Mouse (Mus musculus) erythroid progenitor cell, adult 5-6 weeks (primary cell): ENCODE data around the gene Gprin1. TPM values are rescaled to one million over a fixed set of nuclear protein-coding genes. Genes with fewer than 3 reads are reported as not detected.
"Not testable (repeated sequence)": the region's sequence is repeated elsewhere in the genome, so short reads cannot be mapped to it uniquely, and the experiment has no call there.

Experiments
- ATAC-seq: replicated peaks from 2 replicates; pipeline ENCODE4 v1.8.0; 2016; ENCODE audit warnings: moderate number of reproducible peaks, mild to moderate bottlenecking, moderate TSS enrichment, inconsistent platforms; ENCODE audit not compliant: poor library complexity, low FRiP score, severe bottlenecking
- total RNA-seq, 2 experiments: library from RNA; stranded (forward) in 1 of 2; stranded (reverse) in 1 of 2; fragments of 150-400 nt in 1 of 2; fragments of 186-747, 209-891 nt in 1 of 2; gene quantifications; 2 replicates each; pipeline versions ENCODE4 v1.2.3 to v1.2.4; 2015 to 2017; ENCODE audit warnings: low replicate concordance in 2 of 2

Gene Gprin1
- total RNA-seq (2015; ENCODE audit: low replicate concordance) (not detected in 2 replicates), total RNA-seq (2017; ENCODE audit: low replicate concordance) (not detected in 2 replicates)

GRCm38 (mm10) chr13:54749864-54750411 lies at the start of gene Gprin1:
Gene Gprin1 (minus strand): TSS chr13:54749874.
- no peak for ATAC-seq

- ATAC-seq: no peak
Observed at GRCm38 (mm10) chr13:54798740-54799139, 49.1 kb upstream of the Gprin1 start.

- ATAC-seq: no peak
Observed at GRCm38 (mm10) chr13:54797861-54798643, 48.4 kb upstream of the Gprin1 start.

DNA sequence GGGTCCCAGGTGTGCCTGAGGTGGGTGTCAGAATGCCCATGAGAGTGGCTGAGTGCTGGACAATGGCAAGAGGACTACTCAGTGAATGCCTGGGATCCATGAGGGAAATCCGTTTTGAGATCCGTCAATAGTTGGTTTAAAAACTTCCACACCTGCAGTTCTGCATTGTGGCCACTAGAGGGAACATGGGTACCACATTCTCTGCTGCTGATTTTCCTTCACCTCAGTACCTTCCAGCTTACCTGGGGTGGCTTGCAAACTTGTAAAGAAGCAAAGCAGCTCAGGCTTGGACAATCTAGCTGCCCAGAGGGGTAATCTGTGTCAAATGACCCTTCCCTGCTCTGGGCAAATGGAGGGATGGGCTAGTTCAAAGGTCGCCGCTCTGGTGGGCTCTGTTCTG lies 47.7 kb upstream of the Gprin1 start:
- no peak for ATAC-seq

- ATAC-seq: no peak
Observed at GRCm38 (mm10) chr13:54794843-54795242, 45.2 kb upstream of the Gprin1 start.

DNA sequence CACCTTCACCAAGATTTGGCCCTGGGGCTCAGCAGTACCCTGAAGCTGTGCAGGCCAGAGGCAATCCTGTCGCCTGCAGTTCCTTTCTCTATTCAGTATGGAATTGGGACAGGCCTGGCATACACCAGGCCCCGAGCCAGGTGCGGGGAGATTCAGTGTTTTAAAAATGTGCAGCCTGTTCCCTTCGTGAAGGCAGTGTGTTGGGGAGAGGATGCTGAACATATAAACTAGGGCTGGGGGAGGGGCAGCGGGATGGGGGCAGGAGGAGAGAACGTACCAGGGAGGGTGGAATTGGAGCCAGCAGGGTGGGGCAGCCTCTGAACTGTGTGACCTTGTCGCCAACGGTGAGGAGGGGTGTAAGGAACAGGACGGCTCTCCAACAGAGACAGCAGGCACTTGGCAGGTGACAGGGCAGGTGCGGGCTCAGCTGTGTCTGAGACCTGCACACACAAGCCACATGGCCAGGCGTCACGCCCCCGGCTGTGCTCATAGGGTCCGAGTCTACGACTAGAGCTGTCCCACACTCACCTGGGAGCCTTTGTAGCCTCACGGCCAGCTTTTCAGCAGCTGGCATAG lies 44.4 kb upstream of the Gprin1 start:
- no peak for ATAC-seq

- no peak for ATAC-seq
Observed at GRCm38 (mm10) chr13:54792259-54793230, 42.9 kb upstream of the Gprin1 start.

DNA sequence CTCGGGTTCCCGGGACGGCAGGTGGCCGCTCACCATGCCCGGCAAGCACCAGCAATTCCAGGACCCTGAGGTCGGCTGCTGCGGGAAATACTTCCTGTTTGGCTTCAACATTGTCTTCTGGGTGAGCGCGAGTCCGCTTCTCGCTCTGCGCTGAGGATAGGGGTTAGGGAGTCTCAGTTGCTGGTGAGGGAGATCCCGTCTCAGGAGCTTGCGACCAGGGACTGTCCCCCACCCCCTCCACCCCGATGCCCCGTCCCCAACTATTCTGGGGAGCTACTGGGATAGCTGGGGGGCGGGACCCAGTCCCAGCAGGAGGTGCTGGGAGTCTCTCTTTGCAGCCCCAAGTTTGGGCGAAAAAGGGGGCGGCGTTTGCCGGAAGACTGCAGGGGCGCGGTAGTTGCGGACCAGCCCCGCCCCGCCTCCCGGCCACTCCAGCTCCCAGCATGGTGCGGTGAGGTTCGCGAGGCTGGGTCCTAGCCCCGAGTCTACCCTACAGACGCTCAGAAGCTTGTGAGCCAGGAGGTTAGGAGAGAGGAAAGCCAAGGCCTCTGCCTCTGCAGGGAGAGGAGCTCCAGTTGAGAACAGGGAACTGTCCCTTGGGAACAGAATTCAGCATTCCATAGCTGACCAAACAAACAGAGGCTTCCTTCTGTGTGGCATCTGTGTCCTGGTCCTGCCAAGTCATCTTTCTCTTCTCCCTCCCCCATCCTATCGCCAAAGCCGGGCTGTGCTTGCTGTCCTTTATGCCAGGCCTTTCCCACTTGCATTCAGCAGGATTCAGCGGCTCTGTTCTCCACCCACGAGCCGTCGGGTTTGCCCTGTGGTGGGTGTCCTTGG lies 40.1 kb upstream of the Gprin1 start:
- no peak for ATAC-seq

DNA sequence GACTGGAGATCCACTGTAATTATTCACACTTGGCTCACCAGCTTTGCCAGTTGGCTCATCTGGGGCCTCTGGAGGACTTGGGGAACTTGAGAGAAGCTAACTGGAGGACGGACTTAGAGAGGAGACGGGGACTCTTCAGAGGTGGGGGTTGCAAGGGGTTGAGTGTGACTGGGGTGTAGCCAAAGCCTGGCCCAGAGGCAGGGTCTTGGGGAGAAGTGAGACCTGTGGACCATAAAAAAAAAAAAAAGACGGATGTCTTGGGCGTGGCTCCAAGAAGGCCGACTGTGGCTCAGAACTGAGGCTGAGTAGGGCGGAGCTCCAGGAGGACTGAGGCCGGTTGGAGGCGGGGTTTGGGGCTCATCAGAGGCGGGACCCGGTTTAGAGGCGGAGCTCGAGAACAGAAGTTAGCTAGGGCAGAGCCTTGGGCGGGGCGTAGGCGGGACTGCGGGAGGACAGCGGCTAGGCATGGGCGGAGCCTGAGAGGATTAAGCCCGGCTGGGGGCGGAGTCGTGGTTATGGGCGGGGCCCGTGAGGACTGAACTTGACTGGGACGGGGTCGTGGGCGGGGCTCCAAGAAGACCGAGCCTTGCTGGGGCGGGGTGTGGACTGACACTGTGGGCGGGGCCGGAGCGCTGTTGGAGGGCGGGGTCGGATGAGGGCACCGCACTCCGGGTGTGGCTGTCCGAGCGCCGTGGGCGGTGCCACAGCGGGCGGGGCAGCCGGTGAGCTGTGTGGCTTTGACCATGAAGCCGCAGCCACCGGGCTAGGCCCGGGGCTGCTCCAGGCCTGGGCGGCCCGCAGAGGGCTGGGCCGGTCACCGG lies 39.3 kb upstream of the Gprin1 start, which contains the start of gene Tspan17:
Gene Tspan17 (plus strand): TSS at position 638 of the 821 bp plus-strand sequence.
- peak; percentile 79 for ATAC-seq

DNA sequence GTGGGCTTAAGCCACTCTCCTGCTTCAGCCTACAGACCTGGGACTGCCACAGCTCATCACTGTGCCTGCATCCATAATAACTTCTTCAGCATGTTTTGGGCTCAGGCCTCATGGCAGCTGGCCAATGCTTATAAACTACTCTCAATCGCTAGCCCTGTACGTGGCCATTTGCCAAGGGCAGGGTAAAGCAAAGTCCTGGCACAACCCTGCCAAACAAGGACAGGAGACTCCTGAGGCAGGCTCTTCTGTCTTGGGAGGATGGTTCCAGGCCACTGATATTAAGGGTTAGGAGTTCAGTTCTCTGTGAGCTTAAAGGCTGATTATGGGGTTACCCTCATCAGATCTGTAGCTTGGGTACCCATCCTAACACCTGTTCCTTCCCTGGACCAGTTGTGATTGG lies 37.9 kb upstream of the Gprin1 start:
- not testable (repeated sequence) for ATAC-seq

- ATAC-seq: no peak
Observed at GRCm38 (mm10) chr13:54783698-54784097, 34.0 kb upstream of the Gprin1 start, which contains the start of gene Eif4e1b. Gene Eif4e1b (plus strand): TSS chr13:54783998.

DNA sequence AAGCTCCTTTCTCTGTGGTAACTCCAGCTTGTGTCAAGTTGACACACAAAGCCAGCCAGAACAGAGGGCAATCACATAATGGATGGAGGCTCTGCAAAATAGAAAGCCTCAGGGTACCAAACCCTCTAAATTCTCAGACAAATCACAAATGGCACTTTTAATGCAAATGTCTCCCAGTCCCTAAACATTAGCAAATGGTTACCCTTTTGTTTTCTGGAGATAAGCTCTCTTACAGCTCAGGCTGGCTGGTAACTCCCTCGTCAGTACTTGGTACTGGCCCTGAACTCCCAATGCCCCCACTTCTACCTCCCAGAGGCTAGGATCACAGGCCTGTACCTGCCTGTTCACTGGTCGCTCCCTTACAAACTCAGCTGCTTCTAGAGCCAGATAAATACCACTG lies 33.6 kb upstream of the Gprin1 start:
- ATAC-seq: no peak

GRCm38 (mm10) chr13:54781086-54781485 lies 31.4 kb upstream of the Gprin1 start:
- ATAC-seq: no peak

DNA sequence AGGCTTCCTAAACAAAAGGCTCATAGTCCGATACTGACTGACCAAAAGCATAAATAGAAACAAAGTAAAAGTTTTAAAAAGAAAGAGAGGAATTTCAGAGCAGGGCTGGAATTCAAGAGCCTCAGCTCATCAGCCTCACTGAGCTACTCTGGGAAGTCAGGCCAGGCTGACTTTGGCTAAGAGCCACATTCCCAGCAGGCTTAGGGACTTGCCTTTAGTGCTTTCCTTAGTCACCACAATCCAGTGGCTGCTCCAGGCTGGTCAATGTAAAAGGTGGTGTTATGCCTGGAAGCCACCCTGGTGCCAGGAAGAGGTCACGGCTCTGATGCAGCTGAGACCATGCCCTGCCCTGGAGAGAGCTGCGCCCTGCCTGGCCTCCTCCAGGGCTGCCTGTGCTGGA lies 30.9 kb upstream of the Gprin1 start:
- no peak for ATAC-seq

- no peak for ATAC-seq
Observed at GRCm38 (mm10) chr13:54767012-54767411, 17.3 kb upstream of the Gprin1 start.

DNA sequence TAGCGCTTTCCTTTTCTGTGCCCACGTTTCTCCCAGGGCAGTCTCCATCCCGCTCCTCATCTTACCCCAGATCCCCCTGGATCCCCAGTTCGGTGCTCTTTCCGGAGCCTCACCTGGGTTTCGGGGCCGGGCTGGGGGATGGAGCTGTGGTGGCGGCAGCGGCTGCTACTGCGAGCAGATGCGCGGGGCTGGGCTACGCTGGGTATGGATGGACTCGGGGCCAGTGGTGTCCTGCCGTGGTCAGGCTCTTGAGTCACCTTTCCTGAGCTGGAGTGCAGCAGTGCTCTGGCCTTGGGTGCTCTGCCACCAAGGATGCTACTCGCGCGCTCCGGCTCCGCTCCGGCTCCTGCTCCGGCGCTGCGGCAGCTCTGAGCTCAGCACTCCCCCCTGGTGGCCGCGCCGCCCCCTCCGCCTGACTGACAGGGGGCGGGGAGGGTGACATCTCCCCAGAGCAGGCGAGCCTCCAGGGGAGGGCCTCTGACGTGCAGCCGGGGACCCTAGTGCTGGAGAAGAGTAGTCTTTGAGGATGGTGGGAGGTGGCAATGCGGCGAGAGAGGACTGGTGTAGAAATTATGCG lies 16.6 kb upstream of the Gprin1 start, which contains the start of gene Sncb:
Gene Sncb (minus strand): TSS at position 404 of the 577 bp plus-strand sequence.
- ATAC-seq: no peak

- no peak for ATAC-seq
Observed at GRCm38 (mm10) chr13:54765281-54766191, 15.9 kb upstream of the Gprin1 start.
